Mouse (Mus musculus): ENCODE results near the gene Trpm4.
A peak's percentile ranks its signal among the peaks of the same experiment; 100 is the strongest.
"Not testable (repeated sequence)": the region's sequence is repeated elsewhere in the genome, so short reads cannot be mapped to it uniquely, and the experiment has no call there.

Trpm4 gene

GRCm38 (mm10) chr7:45333431-45333982 is at the start of gene Trpm4:
Gene Trpm4 (minus strand): TSS chr7:45333780.
- DNase-seq (ENCODE audit: low read depth, low spot score), result no peak

GRCm38 (mm10) chr7:45376057-45376456 is 42.5 kb upstream of the Trpm4 start:
- no peak for DNase-seq (ENCODE audit: low read depth, low spot score)

- DNase-seq (ENCODE audit: low read depth, low spot score), result no peak
Observed at GRCm38 (mm10) chr7:45374620-45375019, 41.0 kb upstream of the Trpm4 start.

- DNase-seq (ENCODE audit: low read depth, low spot score), result no peak
Observed at GRCm38 (mm10) chr7:45372371-45372770, 38.8 kb upstream of the Trpm4 start.

- peak; percentile 49 for DNase-seq (ENCODE audit: low read depth, low spot score)
Observed at GRCm38 (mm10) chr7:45370475-45371311, 37.1 kb upstream of the Trpm4 start, which contains the start of gene Lin7b. Gene Lin7b (minus strand): TSS chr7:45370583.

- DNase-seq (ENCODE audit: low read depth, low spot score), result no peak
Observed at GRCm38 (mm10) chr7:45369836-45370474, 36.4 kb upstream of the Trpm4 start.

GRCm38 (mm10) chr7:45369022-45369745 is 35.6 kb upstream of the Trpm4 start:
- no peak for DNase-seq (ENCODE audit: low read depth, low spot score)

GRCm38 (mm10) chr7:45368178-45368577 is 34.6 kb upstream of the Trpm4 start:
- no peak for DNase-seq (ENCODE audit: low read depth, low spot score)

- DNase-seq (ENCODE audit: low read depth, low spot score), result peak; percentile 83
Observed at GRCm38 (mm10) chr7:45367020-45367880, 33.7 kb upstream of the Trpm4 start.

- no peak for DNase-seq (ENCODE audit: low read depth, low spot score)
Observed at GRCm38 (mm10) chr7:45366652-45367019, 33.1 kb upstream of the Trpm4 start, which contains the start of gene Ppfia3. Gene Ppfia3 (minus strand): TSS chr7:45367019.

- DNase-seq (ENCODE audit: low read depth, low spot score), result no peak
Observed at GRCm38 (mm10) chr7:45365742-45366651, 32.4 kb upstream of the Trpm4 start.

GRCm38 (mm10) chr7:45363983-45364382 is 30.4 kb upstream of the Trpm4 start:
- no peak for DNase-seq (ENCODE audit: low read depth, low spot score)

- no peak for DNase-seq (ENCODE audit: low read depth, low spot score)
Observed at GRCm38 (mm10) chr7:45362801-45363200, 29.2 kb upstream of the Trpm4 start.

GRCm38 (mm10) chr7:45361243-45361804 is 27.7 kb upstream of the Trpm4 start:
- no peak for DNase-seq (ENCODE audit: low read depth, low spot score)

- DNase-seq (ENCODE audit: low read depth, low spot score), result no peak
Observed at GRCm38 (mm10) chr7:45360404-45361125, 27.0 kb upstream of the Trpm4 start.

GRCm38 (mm10) chr7:45359081-45359480 is 25.5 kb upstream of the Trpm4 start:
- not testable (repeated sequence) for DNase-seq (ENCODE audit: low read depth, low spot score)

- DNase-seq (ENCODE audit: low read depth, low spot score), result no peak
Observed at GRCm38 (mm10) chr7:45356087-45356486, 22.5 kb upstream of the Trpm4 start.

GRCm38 (mm10) chr7:45355318-45356020 is 21.9 kb upstream of the Trpm4 start:
- DNase-seq (ENCODE audit: low read depth, low spot score), result no peak
